Mouse (Mus musculus): Measurements from ENCODE around the gene Klhl29.

DNA sequence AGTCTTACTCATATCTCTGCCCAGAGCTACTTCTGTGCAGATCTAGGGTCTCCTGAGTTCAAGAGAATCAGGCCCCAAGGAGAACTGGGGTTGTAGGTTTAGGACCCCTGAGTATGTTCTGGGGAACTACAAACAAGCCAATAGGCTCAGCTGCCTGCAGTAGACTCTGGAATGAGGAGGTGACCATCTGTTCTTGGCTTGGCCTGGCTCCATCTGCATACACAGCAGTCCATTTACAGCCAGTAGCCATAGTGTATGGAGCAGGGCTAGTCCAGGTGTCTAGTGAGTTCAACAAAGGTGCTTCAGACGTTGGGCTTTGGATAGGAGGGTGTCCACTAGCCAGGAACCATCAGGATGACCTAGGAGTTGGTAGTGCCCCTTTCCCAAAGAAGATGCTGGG, 151.9 kb downstream of the Klhl29 start:
- TF ChIP-seq CTCF (IDR thresholded peaks at IDR 0.05; ENCODE audit: low read depth, low read length) (no peak), POLR2A (IDR thresholded peaks at IDR 0.05; ENCODE audit: borderline replicate concordance, low read depth, low read length) (no peak)
